Mouse (Mus musculus): ENCODE measurements around the gene Rd3l.

Gene Rd3l

DNA sequence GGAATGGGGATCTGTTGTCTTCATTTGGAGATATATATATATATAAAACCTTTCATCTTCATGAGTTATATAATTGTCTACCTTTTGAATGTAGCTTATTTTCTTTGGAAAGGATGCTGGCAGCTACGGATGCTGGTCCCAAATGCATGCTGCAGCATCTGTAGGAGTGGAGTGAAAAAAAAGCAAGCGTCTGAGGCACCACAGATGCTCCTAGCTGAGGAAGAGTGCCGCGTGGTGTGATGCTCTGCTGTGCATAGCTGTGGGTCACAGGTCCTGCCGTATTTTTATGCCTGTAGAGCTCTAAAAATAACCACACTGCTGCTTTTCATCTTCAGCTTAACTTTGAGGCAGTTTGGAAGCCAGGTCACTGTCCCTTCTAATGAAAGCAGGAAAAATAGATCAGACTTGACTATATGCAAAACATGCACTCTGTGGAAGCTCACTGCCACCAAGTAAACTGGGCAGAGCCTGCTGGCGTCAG is at the start of gene Rd3l:
Gene Rd3l, minus strand, starts transcription at position 431 of the 481 bp plus-strand sequence.
- DNase-seq (ENCODE audit: extremely low spot score, low read depth, low spot score) = no peak

DNA sequence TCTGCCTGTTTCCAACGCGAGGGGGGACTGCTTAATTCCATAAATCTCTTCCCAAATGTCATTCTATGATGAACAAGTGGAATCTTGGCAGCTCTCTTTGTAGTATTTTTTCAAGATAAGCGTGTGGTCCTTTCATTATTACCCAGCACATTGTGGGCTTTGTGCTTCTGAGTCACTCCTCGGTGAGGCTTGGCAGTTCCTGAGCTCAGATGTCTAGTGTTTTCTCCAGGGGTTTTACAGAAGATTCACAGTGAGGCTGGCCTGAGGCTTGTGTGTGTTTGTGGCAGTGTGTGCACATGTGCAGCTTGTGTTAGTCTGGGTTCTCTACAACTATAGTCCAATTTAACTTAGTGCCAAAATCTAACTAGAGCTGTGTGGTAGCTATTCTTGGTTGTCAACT is 46.3 kb upstream of the Rd3l start:
- no peak for DNase-seq (ENCODE audit: extremely low spot score, low read depth, low spot score)

DNA sequence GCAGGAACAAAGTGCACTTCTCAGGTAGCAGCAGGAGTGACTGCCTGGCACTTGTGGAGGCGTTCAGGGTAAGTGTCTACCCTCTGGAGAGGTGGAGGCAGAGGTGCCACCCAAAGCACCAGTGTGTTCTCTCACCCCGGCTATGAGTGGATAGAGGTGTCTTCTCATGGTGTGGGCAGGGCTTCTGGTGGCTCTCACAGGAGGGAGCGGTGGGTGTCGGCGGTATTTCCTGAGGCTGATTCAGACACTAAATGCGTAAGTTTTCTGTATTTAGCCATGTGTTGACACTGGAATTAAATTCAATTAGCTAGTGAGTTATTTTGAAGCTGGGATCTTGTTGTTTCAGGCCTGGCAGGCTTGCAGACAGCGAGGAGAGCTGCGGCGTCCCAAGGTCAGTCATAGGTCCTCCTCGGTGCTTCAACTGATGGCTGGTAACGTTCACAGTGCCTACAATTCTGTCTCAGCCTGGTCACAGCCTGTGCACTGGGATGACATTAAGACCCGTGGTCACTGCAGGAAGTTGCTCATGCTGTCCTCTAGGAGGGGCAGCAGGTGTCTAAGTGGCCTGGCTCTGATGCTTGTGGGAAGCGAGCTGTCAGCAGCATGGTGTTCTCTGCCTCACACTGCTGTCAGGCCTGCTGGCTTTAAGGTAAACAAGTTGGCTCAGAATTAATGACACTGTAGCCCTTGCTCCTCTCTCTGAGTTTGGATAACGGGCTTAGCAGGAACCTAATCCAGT is 45.0 kb upstream of the Rd3l start:
- DNase-seq (ENCODE audit: extremely low spot score, low read depth, low spot score) = no peak

DNA sequence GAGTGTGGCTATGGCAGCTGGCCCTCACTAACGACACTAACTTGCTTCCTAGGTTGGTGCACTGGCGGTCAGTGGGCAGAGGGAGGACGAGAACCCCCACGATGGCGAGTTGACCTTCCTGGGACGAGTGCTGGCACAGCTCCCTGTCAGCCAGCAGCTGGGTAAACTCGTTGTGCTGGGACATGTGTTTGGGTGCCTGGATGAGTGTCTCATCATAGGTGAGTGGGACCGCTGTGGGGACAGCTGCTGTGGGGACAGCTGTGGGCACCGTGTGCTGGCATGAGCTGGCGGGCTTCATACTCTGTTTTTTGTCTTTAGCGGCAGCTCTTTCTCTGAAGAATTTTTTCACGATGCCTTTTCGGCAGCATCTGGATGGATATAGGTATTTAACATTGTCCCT is 44.3 kb upstream of the Rd3l start:
- DNase-seq (ENCODE audit: extremely low spot score, low read depth, low spot score) = no peak

DNA sequence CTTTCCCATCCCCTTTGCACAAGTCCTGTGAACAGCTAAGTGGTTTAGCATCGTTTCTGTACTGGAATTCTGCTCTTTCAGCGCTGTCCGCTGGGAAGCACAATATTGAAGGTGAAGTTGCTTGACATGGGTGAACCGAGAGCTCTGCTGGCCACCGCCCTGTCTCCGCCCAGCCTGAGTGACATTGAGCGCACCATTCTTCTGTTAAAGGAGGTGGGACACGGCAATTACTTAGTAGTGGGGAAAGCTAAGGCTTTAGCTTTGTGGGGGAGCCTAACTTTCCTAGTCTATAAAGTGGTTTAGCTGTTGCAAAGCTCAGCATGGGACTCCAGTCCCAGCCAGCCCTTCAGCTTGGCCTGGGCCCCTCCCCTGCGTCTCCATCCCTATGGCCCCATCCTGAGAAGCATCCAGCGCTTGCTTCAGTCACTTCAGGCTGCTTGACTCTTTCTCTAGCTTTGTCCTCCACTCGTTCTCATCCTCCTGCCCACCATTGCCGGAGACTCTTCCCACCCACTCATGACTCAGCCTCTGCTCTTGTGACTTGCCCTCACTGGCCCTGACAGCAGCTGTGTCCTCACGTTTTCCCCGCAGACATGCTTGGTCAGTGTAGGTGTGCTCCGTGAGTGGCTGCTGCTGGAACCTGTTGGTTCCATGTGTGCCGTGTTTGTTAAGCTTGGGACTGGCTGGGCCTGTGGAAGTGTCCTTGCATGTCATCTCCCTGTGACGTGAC is 43.6 kb upstream of the Rd3l start:
- DNase-seq (ENCODE audit: extremely low spot score, low read depth, low spot score) = no peak

DNA sequence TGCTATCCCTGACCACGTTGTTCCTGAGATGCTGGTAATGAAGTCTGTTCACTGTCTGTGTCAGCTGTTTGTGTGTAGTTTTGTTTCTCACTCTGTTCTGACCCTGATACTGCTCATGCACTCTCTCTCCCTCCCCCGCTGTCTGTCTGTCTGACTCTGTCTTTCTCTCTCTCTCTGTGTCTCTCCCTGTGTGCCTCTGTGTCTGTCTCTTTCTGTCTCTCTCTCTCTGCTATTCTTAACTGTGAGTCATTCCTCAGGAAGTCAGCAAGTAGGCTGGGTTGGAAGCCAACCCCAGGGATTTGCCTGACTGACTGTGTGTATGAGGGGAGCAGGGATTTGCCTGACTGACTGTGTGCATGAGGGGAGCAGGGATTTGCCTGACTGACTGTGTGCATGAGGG is 42.2 kb upstream of the Rd3l start:
- DNase-seq (ENCODE audit: extremely low spot score, low read depth, low spot score) = no peak

DNA sequence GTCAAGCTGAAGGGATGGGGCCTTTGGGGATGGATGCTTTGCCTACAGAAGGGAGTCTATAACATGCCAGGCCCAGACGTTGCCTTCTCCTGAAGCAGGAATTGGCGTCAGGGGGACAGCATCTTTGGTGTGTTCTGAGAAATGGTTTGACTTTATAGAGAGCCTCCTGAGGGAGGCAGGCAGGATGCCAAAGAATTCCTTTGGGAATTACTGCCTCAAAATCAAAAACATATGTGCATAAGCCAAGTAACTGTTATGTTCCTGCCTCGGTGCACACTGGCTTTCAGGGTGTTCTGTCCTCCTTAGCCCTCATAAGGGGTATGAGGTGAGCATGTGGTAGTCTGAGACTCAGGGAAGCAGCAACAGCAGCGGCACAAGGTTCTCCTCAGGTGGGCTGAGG is 35.2 kb upstream of the Rd3l start:
- DNase-seq (ENCODE audit: extremely low spot score, low read depth, low spot score) = no peak

DNA sequence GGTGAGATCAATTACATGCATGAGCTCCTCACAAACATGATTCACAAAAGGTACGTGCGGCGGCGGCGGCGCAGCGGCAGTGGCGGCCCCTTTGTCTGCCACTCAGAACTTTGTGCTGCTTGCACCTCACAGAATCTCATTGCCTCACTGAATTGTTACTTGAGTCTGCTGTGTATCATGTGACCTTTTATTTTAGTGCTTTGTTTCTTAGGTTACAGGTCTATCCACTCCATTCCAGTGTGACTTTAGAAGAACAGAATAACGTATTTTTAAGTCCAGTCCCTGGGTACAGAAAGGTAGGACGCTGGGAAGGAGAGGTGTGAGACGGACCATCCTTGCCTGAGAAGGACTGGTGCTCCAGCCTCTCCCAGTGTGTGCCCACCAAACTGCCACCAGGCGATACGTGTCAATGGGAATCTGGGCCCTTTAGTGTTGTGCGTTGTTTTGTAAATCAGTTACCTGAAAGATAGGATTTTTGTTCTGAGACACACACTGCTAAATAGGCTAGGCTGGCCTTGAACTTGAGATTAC is 32.2 kb upstream of the Rd3l start:
- DNase-seq (ENCODE audit: extremely low spot score, low read depth, low spot score) = no peak

DNA sequence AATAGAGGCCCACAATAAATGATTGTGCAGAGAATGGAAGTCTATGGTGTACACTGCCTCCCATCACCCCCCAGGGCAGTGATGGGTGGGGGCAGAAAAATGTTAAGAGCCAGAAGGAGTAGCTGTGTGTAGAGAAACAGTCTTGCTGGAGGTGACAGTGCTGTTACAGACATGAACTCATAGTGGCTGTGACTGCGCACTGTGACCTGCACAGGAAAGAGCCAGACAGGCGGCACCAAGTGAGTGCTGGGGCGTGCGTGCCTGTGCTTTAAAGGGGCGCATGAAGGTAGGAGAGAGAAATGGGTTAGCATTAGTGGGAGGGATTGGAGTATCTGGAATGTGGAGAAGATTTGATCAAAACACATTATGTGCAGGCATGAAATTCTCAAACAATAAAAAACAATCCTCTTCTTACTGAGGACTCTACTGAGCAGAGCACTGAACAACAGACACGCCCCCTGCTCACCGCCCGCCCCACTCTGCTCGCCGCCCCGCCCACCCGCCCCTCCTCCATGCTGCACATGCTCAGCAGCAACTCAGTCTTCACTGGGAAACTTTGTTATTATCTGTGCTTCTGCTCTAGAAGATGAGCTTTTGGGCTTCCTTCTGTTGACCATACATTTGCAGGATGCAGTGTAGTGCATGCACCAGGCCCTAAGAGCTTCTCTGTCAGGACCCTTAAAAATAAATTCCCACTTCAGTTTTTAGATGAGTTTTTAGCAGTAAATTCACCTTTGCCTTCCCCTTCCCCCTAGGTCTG is 31.6 kb upstream of the Rd3l start:
- no peak for DNase-seq (ENCODE audit: extremely low spot score, low read depth, low spot score)

DNA sequence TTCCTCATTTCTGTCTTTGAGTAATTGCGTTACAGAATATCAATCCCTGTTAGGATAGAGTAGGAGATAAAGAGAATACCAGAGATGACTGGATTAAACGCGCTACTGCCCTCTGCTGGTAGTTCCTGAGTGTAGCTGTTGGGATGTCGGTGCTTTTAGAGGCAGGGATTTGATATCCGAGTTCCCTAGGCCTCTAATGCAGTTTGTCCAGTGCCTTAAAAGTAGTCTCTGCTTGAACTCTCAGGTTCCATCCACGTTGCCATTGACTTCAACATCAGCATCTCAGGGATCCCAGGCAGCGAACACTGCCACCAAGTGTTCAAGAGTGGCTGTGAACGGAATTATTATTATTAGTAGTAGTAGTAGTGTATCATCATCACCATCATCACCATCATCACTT is 20.1 kb upstream of the Rd3l start:
- peak; percentile 50 for DNase-seq (ENCODE audit: extremely low spot score, low read depth, low spot score)

DNA sequence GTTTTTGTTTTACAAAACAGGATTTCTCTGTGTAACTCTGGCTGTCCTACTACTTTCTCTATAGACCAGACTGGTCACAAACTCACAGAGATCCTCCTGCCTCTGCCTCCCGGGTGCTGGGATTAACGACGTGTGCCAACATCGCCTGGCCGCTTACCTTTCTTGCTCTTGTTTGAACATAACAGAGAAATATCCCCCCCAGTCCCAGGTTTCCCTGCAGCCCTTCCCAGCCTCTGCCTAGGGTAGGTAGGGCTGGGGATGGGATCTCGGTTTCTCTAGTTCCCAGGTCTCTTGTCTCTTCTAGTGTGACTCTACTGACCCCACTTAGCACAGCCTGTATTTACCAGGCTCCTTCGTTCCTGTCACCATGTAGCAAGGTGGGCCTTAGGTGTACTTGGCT is 18.6 kb upstream of the Rd3l start:
- no peak for DNase-seq (ENCODE audit: extremely low spot score, low read depth, low spot score)

DNA sequence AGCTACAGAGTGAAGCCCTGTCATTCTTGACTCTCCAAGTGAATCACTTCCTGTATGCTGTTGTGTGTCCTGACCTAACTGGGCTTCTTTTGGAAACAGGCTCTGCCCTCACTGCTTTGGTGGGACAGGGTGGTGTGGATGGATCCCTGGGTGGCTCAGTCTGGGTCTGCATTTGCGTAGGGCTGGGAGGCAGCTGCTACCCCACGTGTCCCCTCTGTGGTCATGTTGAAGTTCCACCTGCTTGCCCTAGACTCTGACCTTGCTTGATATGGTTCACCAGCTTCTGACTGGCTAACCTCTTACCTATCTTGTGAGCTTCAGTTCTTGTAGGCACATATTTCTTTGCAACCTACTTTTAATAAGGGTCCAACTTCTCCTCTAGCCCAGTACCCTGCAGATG is 14.0 kb upstream of the Rd3l start:
- DNase-seq (ENCODE audit: extremely low spot score, low read depth, low spot score) = no peak

DNA sequence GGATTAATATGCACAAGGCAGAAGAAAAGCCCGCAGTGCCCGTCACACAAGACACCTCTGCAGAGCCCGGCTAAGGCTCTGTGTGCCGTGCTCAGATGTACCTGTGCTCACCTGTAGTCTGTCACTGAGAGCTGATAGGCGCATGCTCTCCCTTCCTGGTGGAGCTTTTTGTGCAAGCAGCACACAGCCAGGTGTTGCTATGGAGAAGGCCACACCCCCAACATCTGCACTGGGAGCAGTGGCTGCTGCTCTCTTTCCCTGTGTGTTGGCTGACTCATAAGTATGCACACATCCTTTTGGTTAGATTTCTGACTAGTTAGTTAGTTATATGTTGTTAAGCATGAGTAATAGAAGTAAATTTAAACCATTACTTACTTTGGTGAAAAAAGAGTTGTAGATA is 11.5 kb upstream of the Rd3l start:
- DNase-seq (ENCODE audit: extremely low spot score, low read depth, low spot score) = no peak

DNA sequence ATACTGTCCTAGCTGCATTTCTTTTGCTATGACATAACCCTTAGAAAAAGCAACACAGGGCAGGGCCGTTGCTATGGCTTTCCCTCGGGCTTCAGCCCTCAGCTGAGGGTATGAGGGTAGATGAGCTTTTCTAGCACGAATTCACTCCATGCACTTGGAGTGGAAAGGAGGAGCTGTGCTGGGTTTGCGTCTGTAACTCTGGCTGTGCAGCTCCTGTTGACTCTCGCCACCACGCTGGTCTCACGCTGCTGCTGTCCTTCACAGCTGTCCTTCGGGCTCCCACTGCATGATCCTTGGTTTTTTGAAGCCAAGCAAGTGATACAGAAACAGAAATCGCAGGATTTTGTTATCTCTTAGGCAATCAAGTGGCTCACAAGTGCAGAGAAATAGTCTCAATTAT is 5.6 kb upstream of the Rd3l start:
- no peak for DNase-seq (ENCODE audit: extremely low spot score, low read depth, low spot score)

DNA sequence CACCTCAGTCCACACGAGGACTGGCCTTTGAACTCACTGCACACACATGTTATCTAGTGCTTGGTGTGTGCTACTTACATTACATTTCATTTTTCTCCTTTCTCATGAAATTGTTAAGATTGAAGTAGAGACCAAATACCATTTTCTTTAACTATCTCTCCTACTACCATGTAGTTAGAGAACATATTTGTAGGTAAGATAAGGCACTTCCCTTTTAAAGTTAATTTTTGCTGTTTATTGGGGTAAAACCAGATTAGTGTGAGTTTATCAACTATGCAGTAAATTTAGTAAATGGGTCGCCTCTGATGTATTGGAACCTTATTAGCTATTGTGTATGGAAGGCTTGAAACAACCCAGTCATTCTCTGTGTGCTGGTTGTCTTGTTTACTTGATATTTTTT is 2.0 kb upstream of the Rd3l start:
- DNase-seq (ENCODE audit: extremely low spot score, low read depth, low spot score) = no peak

DNA sequence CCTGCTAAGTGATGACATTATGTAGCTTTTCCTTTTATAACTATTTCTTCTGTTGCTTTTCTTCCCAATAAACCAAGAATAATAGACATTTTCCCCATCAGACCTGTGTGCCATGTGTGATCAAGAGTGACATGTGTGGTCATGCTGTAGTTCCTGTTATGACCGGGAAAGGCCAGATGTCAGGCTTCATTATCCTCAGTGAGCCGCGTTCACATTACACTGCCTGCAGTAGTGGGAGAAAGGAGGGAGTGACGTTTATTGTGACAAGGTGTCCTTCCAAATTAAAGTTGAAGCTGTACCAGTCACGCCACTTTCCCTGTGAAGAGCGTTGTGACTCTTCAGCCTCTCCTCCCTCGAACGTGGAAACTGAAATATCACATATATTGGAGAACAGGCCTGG is 714 bp upstream of the Rd3l start:
- DNase-seq (ENCODE audit: extremely low spot score, low read depth, low spot score) = no peak

DNA sequence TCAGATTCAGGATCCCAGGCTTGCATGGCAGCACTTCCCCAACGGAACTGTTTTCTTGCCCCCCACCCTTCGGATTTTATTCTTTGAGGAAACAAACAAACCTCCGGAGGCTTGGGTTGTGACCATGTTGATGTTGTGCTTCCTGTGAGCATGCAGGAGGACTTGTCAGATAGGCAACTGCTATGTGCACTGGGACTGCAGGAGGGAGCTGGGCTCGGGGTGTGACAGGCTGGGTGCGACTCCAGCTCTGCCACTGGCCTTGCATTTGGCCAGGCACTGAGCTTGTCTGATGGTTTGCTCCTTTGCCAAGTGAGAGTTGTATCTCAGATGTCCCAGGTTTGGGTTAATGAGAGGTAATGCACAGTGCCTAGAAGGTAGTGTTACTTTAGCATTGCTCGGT is 2.8 kb downstream of the Rd3l start:
- no peak for DNase-seq (ENCODE audit: extremely low spot score, low read depth, low spot score)

DNA sequence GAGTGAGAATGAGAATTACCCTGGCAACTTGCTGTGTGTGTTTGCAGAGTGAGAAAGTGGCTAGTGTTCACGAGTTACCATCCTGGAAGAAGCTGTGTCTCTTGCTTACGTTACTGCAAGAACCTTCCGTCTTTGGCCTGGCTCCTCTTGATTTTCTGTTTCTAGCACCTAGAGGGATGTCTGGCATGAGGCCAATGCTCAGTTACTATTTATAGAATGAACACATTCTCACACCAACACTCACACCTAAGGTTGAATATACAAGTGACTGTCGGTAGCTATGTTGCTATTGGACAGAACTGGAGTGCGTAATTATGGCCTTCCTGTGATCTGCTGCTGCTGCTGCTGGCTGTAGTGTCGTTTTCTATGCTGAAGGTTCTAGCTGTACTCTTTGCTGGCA is 4.0 kb downstream of the Rd3l start:
- no peak for DNase-seq (ENCODE audit: extremely low spot score, low read depth, low spot score)

DNA sequence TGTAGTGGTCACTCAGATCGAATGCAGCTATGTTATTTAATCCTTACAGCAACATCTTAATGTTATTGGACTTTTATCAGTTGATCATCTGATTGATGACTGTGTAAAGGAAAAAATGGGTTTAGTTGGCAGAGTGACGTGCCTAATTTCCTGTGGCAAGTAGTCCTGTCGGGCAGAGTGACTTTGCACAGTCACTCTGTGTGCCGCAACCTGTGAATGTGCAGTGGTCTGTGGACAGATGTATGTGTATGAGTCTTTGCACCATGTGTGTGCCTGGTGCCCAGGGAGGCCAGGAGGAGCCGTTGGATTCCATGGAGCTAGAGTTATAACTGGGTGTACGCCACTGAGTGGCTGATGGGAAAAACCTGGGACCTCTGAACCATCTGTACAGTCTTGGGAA is 6.5 kb downstream of the Rd3l start:
- DNase-seq (ENCODE audit: extremely low spot score, low read depth, low spot score) = no peak

DNA sequence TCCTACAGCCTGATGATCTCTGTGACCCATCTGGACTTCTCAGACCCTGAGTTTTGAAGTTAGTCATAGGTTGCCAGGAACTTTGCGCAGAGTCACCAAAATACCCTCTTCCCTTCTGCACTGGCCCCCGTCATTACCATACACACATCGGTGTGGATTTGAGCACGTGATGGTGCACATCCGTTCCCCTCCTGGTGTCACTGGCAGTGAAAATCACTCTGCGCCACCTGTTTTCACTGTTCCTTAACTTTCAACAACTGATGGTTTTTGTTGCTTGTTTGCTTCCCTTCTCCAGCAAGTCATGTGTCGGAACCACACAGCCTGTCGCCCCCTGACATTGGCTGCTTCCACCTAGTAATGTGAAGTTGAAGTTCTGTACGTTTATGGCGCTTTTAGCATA is 8.6 kb downstream of the Rd3l start:
- no peak for DNase-seq (ENCODE audit: extremely low spot score, low read depth, low spot score)

DNA sequence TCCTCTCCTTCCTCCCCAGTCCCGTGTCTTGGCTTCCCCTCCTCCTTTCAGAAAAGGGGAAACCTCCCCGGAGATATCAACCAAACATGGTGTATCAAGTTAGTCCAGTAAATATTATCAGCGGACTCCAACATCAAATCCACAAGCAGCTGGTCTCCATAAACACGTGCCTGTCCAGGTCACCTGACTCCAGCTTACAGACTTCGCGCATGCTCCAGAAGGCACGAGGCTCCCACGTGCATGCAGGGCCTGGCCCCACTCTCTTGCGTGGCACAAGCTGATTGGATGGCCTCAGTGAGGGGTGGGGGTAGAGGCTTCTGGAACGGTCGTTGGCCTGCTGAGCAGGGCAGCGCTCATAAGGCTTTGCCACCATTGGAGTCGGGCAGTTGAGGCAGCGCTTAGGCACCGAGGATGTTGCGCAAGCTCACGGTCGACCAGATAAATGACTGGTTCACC is 9.9 kb downstream of the Rd3l start, which contains the start of gene Tdrd9:
Gene Tdrd9, plus strand, starts transcription at position 329 of the 456 bp plus-strand sequence.
- DNase-seq (ENCODE audit: extremely low spot score, low read depth, low spot score) = no peak

Data from hindlimb bud, embryonic 11.5 days (tissue).